Mouse (Mus musculus) mature B cell (primary cell): ENCODE measurements around the gene Gpatch3.

Experiments used
- in situ Hi-C: fragments of 300-500 bp; cut with MboI; formaldehyde crosslinking; loops from 2 replicates; pipeline ENCODE4 v1.14.3; 2019

The Gpatch3 gene

DNA sequence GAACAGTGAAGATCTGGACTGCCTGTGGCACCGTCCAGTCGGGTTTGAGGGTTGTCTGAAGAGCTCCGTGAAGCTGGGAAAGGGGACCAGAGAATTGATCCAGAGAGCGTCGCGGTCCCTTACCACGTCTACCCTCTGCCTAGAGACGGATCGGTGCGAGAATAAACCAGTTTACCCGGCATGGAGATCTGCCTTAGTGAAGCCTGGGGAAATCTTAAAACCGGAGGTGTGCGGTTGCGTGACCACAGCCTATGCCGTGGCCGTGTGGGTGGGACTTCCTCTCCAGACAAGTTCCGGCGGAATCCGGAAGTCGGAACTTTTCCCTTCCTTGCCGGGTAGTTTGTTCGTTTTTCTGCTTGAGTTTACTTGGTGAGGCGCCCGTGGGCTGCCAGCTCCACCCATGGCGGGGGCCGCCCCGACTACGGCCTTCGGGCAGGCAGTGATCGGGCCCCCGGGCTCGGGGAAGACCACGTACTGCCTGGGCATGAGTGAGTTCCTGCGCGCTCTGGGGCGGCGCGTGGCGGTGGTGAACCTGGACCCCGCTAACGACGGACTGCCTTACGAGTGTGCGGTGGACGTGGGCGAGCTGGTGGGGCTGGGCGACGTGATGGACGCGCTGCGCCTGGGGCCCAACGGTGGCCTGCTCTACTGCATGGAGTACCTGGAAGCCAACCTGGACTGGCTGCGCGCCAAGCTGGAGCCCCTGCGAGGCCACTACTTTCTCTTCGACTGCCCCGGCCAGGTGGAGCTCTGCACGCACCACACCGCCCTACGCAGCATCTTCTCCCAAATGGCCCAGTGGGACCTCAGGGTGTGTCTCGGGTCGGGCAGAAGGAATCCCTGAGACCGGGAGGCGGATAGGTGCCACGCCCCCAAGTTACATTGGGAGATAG, 9.8 kb downstream of the Gpatch3 start, which contains the start of gene Gpn2:
Gene Gpn2 (plus strand): TSS at position 304 of the 893 bp plus-strand sequence.
- in situ Hi-C loops: no loop called here

DNA sequence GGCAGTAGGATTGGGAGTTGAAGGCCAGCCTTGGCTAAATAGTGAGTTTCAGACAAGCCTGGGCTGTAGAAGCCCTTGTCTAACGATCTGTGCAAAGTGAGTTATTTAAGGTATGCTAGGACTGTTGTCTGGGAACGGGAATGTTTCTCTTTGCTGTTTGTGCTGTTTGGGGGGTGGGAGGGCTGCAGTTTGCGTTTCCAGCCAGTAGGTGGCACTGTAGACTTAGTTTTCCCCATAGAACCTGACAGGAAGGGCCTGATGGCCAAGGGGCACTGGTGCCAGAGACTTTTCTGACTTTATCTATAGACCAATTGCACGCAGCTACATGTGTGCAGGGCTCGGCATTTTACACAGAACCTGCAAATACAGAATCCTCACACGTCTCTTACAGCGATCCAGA, 18.0 kb downstream of the Gpatch3 start:
- in situ Hi-C loops: loop anchor here (10.0 kb wide), 1 partner anchor 242 kb away; no protein-coding TSS in a partner anchor

DNA sequence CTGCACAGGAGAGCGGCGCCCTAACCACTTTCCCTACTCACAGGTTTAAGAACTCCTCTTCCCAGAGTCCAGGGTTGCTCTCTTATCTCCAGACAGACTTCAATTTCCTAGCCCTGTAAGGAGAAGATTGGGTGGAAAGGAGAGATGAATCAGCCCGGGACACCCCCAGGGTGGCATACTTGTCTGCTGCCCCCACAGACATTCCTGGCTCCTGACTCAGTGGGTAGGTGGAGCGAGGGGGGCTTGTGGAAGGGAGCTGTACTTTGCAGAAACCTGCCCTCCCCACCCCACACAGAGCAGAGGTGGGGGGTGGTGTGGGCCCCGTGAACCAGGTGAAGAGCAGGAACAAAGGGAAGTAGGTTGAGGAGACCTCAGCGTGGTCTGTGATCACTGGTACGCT, 21.0 kb downstream of the Gpatch3 start:
- in situ Hi-C loops: loop anchor here (10.0 kb wide), 1 partner anchor 239 kb away; no protein-coding TSS in a partner anchor

DNA sequence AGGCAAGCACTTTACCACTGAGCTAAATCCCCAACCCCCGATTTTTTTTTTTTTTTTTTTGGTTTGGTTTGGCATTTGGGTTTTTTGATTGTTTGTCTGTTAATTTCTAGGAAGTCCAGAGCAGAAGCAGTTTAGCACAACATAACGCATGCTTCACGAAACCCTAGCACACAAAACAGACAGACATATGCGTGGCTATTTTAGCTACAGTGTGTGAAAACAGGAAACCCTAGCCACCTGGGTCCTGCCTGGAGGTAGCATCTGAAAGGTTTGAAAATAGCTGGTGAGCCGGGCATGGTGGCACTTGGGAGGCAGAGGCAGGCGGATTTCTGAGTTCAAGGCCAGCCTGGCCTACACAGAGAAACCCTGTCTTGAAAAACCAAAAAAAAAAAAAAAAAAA, 21.5 kb downstream of the Gpatch3 start:
- in situ Hi-C loops: loop anchor here (10.0 kb wide), 1 partner anchor 239 kb away; no protein-coding TSS in a partner anchor

DNA sequence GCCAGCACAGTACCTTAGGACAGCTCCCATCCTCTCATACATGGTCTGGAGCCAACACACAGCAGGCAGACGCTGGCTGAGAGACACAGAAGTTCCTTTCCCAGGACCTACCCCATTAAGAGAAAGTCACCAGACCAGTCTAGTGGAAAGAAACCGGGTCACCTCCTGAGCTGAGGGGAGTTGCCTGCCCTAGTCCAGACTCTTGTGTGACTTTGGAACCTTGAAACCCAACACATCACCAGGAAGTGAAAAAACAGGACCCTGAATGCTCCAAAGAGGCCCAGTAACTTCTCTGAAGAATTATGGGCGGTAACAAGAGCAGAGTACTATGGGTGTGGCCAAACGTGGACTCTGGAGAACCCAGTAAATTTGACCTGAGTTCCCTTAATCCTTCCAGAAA, 24.1 kb downstream of the Gpatch3 start:
- in situ Hi-C loops: loop anchor here (10.0 kb wide), 1 partner anchor 236 kb away; no protein-coding TSS in a partner anchor

DNA sequence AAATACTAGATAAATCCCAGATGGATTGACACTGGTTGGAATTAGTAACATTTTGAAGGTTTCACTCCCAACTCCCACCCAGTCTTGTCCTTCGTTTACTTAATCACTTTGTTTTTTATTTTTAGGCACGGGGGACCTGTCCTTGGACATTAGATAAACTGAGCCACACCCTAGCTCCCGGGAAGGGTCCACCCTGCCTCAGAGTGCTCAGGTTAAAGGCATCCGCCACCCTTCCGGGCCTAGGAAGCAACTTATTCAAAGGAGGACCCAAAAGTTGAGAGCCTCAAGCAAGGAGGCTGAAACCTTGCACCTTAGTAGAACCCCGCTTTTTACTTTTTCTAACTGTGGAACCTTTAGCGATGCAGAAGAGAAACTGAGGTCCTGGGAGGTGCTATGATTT, 24.6 kb downstream of the Gpatch3 start:
- in situ Hi-C loops: loop anchor here (10.0 kb wide), 1 partner anchor 236 kb away; no protein-coding TSS in a partner anchor

DNA sequence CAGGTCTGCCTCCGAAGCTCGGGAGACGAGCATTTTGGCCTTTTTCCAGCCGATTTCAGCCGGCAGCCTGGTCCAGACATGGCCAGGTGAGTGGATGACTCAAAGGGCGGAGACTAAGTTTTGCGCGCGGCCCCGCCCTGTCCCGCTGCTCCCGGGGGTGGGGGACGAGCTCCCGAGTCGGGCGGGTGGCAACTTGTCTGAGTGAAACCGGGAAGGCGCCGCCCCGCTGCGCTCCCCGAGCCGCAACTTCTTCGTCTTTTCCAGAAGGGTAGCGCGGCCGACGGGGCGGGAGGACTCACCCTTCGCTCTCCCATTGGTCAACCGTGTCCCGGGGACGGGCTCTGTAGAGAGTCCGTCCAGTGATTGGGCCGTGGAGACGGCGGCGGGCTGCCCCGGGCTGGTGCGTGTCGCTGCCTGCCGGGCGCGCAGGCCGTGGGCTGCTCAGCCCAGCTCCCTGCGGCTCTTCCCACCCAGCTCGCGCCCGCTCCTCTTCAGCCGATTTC, 25.1 kb downstream of the Gpatch3 start:
- in situ Hi-C loops: loop anchor here (10.0 kb wide), 1 partner anchor 235 kb away; no protein-coding TSS in a partner anchor

DNA sequence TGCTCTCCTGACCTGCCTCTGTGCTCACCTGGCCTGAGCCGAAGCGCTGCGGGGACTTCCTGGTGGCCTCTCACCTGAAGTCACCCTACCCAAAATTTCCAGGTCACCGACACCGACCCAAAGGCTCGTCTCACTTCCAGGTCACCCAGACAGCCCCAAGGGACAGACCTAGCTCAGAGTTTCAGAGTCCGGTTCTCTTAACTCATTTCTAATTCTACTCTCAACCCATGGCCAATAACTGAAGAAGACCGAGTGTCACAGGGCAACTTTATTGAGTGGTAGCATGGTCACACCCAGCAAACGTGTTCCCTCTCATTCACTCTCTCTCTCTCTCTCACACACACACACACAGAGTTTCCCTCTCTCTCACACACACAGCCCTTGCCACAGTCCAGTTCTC, 25.8 kb downstream of the Gpatch3 start:
- in situ Hi-C loops: no loop called here

DNA sequence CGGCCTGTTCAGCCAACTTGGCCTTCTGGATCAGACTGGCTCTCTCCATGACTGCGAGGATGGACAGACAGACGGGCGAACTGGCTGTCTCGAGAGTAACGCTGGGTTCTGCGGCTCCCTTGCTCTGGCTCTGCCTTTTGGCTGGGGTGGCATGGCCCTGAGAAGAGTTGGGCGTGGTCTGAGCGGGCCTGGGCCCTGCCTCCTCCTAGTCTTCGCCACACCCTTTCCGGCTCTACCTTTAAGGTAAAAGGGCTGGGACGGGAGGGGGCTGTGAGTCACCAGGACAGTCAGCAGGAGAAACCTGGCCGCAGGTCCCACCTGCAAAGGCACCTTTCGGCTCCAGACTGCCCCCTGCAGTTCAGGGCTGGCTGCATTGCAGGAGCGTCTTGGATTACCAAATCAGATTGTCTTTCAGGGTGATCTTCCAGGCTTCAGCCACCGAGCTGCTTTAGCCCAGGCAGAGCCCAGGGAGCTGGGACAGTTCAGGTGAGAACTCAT, 27.2 kb downstream of the Gpatch3 start, which contains the start of gene Sfn:
Gene Sfn (minus strand): TSS at position 448 of the 498 bp plus-strand sequence.
- in situ Hi-C loops: no loop called here

DNA sequence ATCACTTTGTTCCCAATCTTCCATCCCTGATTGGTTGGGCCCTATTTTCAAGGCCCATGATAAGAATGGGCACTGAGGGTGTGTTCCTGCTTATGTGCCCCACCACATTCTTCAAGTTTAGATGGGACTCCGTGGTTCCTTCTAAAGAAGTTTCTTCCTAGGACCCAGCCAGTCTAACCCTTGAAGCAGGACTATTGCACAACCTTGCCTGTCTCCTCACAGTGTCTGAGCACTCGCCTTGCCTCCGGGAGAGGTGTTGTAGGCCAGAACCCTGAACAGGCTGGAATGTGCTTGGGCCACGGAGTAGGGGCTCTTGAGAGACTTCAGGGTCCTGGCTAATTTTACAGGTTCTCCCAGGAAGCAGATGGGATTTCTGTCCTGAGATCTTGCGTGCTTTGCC, 28.5 kb downstream of the Gpatch3 start:
- in situ Hi-C loops: no loop called here

DNA sequence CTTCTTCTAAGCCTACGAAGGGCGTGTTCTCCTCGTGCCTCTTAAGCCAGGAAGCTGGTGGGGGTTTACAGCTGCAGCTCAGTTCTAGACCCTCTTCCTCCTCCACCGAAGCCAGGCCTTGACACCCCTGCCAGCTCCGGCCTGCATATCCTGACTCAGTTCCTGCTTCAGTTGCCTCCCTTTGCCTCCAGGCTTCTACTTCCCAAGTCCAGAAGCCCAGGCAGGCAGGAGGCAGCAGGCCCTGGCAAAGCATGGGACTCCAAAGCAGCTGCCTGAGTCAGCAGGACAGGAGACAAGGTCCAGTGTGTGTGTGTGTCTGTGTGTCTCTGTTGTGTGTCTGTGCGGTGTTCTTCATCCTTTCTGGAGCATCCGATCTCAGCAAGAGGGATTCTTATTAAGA, 29.6 kb downstream of the Gpatch3 start:
- in situ Hi-C loops: no loop called here

DNA sequence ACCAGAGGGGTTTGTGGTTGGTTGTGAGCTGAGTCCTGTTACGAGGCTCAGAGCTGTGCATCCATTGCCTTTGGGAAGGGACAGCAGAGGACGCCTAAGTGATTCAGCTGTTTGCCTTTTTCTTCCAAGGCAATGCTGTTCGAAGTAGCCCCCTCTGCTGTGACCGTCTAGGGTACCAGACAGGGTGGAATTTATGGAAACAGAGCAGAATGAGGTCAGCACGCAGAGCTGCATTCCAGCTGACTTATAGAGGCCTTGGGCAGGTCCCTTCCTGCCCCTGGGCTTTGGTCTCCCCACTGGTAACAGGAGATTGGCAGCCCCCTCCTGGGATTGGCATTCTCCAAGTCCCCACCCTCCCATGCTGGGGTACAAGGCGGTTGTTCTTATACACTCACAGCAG, 30.3 kb downstream of the Gpatch3 start:
- in situ Hi-C loops: no loop called here

DNA sequence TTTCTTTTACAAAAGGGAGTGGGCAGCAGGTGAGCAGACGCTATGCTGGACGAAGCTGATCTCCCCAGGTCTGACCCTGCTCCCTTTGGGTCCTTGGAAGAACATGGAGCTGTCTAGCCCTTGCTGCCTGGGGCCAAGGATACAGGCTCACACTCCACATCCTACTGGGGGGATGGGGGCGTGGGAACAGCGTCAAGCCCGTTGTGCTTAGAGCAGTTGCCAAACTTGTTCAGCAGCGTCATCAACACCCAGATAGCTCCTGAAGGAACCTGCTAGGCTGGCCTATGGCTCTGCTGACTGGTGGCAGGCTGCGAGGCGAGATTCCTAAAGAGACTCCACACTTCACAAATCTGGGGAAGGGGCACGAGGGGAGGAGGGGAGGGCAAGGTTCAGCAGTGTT, 30.8 kb downstream of the Gpatch3 start:
- in situ Hi-C loops: no loop called here

DNA sequence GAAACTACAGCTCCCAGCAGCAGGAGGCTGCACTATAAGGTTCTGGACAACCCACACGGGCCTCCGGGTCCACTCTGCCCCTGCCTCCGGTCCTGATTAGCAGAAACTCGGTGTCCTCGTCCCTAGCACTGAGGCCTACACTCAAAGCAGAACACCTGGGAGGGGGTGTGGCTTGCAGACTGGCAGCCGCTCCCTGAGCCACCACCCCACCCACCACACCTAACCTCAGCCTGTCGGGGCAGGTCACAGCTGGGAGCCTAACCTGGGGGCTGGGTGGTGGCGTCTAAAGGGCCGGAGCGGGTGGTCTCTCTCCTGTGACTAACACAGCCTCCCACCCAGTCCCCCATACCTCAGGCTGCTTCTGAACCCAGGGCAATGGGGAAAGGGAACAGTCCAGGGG, 32.7 kb downstream of the Gpatch3 start:
- in situ Hi-C loops: no loop called here

DNA sequence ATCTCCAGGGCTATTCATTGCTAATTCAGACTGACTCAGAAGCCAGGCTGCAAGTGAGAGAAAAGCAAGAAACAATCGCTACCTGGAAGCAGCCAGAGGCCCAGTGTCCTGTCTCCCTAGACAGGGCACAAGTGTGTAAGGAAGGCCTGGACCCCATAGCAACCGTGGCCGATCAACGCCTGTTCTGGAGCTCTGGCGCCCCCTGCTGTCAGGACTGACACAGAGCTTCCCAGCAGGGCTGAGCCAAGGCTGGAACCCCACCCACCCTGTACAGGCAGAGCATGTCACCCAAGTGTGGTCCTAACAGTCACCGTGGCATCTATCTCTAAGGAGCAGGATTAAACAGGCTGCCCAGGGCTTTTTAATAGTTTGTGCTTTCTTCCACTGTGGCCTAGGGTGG, 35.2 kb downstream of the Gpatch3 start:
- in situ Hi-C loops: no loop called here

DNA sequence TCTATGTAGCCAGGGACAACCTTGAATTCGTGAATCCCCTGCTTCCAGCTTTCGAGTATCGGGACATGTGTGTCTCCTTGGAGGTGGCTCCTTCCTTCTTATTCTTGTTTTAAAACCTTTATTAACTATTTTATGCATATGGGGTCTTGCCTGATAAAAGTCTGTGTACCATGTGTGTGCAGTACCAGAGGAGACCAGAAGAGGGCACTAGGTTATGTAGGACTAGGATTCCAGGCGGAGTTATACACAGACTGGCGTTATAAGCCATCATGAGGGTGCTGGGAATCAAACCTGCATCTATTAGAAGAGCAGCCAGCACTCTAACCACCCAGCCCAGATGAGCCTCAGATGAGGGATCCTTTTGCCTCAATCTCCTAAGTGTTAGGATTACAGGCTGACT, 37.3 kb downstream of the Gpatch3 start:
- in situ Hi-C loops: no loop called here

DNA sequence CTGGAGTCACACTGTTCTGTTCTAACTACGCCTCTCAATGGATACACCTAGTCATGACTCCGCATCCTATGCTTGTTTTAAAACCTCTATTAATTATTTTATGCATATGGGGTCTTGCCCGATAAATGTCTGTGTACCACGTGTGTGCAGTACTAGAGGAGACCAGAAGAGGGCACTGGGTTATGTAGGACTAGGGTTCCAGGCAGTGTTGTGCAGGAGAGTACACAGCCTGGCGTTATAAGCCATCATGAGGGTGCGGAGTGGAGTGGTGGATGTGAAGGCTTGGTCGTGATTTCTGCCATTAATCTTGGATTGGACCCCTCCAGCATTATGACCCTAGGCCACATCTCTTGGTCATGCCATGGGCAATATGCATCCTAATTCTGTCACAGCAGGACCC, 37.9 kb downstream of the Gpatch3 start:
- in situ Hi-C loops: no loop called here

DNA sequence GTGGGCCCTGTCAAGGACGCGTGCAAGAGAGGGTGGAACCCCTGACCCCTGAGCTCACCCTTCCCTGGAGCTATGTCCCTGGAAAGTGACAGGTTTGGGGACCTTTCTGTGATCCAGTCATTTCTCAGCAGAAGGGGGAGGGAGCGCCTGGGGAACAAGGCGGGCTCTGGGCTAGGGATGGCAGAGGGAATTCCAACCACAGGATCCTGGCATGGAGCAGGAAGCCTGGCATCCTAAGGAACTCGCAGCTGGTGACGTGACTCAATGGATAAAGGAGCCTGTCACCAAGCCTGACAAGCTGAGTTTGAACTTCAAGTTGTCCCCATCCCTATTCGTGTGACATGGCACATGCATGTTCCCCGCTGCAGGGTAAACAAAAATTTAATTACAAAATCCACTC, 38.5 kb downstream of the Gpatch3 start:
- in situ Hi-C loops: no loop called here

DNA sequence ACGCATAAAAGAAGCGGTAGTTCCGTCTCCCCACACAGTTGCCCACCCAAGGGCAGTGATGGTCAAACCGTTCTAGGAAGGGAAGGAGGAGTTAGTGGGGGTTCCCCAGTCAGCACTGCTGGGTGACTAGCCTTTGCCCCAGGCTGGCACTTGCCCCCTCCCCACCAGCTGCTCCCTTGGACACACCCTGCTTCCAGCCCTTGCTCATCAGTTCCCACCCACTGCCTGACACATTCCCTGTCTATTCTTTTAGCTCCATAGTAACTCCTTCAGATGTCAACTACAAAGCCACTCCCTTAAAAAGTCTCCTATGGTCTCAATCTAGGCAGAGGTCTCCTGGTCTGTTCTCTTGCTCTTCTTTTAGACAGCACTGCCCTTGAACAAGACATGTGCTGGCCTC, 39.3 kb downstream of the Gpatch3 start:
- in situ Hi-C loops: no loop called here

DNA sequence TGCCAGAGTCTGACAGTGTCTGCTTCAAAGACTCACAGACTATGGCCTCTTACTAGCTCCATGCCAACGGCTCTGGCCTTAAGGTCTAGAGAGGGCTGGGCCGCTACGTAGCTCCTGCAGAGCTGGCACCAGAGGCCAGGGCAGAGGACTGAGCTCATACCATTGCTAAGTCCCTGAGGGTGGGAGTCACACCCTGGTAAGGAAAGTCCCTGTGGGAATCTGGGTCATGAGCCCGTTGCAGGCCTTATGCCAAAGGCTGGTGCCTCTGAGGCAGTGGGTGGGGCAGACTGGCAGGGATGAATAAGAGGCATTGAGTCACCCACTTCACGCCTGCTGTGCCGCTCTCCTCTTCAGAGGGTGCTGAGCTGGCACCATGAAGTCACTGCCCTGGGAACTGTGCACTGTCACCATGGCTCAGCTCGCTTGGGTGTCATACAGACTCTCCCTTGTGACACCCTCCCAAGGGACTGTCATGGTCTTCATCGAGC, 39.8 kb downstream of the Gpatch3 start:
- in situ Hi-C loops: no loop called here

DNA sequence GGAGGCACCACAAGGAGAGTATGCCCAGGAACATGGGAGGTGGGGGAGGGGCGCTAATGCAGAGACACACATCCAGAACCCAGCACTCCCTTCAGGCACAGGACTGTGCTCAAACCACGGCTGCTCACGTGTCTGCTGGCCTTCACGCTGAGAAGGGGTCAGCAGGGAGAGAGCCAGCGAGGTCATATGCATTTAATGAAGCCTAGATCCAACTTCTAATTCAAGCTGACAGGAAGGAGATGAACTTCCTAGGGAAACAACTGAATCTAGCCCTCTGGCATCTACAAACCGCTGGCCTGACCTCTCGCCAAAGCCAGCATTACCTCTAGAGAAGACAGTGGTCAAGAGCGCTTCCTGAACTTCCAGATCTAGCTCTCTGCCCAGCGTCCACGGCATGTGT, 40.9 kb downstream of the Gpatch3 start:
- in situ Hi-C loops: no loop called here

DNA sequence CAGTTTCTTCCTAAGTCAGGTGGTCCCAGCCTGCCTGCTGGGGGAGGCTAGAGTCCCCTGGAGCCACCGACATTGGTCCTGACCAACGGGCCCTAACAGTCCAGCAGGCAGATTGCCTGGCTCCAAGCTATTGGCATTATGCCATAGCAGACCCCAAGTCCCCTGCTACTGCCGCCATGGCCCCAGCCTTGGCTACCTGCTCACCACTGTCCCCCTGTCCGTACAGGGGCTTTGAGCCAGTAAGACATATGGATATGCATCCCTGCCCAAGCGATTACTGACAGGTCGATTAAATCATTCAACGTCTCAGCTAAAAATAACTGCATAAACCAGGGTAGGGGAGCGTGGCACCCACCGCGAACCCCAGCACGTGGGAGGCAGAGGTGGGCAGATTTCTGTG, 43.4 kb downstream of the Gpatch3 start:
- in situ Hi-C loops: no loop called here
